Mouse (Mus musculus): ENCODE results near the gene Nt5c1a. TPM values are rescaled to one million over a fixed set of nuclear protein-coding genes. Genes with fewer than 3 reads are reported as not detected.
"Not testable (repeated sequence)": the region's sequence is repeated elsewhere in the genome, so short reads cannot be mapped to it uniquely, and the experiment has no call there.

The Nt5c1a gene
- total RNA-seq (2021) = 10 to 100 TPM; 41.3 to 43.9 TPM
- long read RNA-seq, experiment 1, partial matches to known transcripts = 0 of 29 reads
- long read RNA-seq, experiment 1, other reads (novel, unspliced or antisense) = 26 of 29 reads
- long read RNA-seq, experiment 2, partial matches to known transcripts = 0 of 4 reads
- long read RNA-seq, experiment 2, other reads (novel, unspliced or antisense) = 1 of 4 reads

GRCm38 (mm10) chr4:123201186-123202093 lies at the start of gene Nt5c1a:
Gene Nt5c1a, plus strand, starts transcription at chr4:123201504.
- peak; percentile 84 for DNase-seq (ENCODE audit: low spot score)

DNA sequence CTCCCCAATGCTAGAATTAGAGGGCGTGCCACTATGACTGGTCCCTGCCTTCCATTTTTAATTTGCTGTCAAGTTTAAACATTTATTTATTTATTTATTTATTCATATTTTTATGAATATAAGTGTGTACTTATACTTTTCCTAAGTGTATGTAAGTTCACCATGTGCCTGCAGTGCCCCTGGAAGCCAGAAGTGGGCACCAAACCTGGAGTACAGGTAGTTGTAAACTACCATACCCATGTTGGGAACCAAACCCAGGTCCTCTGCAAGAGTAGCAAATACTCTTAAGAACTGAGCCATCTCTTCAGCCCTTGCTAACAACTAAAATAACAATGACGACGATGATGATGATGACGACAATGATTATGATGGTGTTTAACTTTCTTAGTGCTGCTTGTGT lies 49.3 kb upstream of the Nt5c1a start:
- DNase-seq (ENCODE audit: low spot score) = no peak

- DNase-seq (ENCODE audit: low spot score) = no peak
Measured at GRCm38 (mm10) chr4:123152976-123153375, 48.3 kb upstream of the Nt5c1a start.

GRCm38 (mm10) chr4:123155004-123155403 lies 46.3 kb upstream of the Nt5c1a start:
- DNase-seq (ENCODE audit: low spot score) = peak; percentile 43

- DNase-seq (ENCODE audit: low spot score) = no peak
Measured at GRCm38 (mm10) chr4:123155427-123155826, 45.9 kb upstream of the Nt5c1a start.

GRCm38 (mm10) chr4:123155840-123156239 lies 45.5 kb upstream of the Nt5c1a start:
- no peak for DNase-seq (ENCODE audit: low spot score)

DNA sequence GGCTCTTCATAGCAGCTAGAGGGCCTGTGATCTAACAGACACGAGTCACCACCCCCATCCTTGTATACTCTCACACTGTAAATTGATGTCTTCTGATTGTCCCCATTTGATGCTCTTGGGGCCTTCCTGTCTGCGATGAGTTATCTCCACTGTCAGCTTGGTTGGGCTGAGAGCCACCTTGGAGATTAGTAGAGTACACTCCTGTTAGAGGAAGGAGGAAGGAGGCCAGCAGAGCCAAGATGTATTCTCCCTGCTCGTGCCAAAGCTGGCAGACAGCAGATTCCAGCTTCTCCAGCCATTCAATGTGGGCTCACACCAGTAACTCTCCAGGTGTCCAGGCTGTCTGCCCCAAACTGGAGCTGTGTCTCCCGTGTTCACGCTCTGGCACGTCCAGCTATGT lies 40.7 kb upstream of the Nt5c1a start:
- DNase-seq (ENCODE audit: low spot score) = no peak

- not testable (repeated sequence) for DNase-seq (ENCODE audit: low spot score)
Measured at GRCm38 (mm10) chr4:123161251-123161650, 40.1 kb upstream of the Nt5c1a start.

- DNase-seq (ENCODE audit: low spot score) = no peak
Measured at GRCm38 (mm10) chr4:123162305-123162917, 38.9 kb upstream of the Nt5c1a start.

DNA sequence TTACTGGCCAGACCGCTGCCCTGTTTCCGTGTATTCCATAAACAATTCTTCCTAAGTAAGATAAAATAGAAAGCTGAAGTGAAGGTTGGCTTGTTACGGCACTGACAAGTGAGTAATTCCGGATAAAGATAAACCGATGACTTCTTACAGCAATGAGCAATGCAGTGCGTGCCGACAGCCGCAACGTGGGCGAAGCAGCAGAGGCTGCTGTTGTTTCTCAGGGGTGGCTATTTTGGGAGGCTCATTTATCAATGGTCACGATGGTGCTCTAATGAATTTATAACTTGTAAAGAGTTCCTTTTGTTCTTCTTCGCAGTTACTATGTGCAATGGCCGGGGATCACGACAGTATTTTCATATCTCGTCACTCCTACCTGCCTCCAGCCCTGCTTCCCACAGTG lies 37.1 kb upstream of the Nt5c1a start:
- no peak for DNase-seq (ENCODE audit: low spot score)

DNA sequence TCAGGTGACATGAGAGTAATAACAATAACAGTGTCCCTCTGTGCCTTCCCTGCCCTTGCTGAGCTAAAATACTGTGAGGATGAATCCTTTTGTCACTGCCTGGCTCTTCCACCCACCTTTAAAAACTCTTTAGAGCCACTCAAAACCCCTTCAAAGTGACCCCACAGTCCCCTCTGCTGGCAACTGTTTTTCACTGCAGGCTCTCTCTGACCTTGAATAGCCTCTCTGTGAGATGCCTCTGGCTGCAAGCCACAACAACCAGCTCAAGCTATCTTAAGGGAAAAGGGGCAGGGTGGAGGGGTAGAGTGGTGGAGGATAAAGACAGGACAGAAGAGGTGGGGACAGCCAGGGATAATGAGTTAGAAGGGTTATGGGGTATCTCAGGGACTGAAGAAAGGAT lies 29.5 kb upstream of the Nt5c1a start:
- DNase-seq (ENCODE audit: low spot score) = no peak

GRCm38 (mm10) chr4:123182328-123183238 lies 18.7 kb upstream of the Nt5c1a start, which contains the start of gene Hpcal4:
Gene Hpcal4, plus strand, starts transcription at chr4:123183227.
- DNase-seq (ENCODE audit: low spot score) = peak; percentile 8

DNA sequence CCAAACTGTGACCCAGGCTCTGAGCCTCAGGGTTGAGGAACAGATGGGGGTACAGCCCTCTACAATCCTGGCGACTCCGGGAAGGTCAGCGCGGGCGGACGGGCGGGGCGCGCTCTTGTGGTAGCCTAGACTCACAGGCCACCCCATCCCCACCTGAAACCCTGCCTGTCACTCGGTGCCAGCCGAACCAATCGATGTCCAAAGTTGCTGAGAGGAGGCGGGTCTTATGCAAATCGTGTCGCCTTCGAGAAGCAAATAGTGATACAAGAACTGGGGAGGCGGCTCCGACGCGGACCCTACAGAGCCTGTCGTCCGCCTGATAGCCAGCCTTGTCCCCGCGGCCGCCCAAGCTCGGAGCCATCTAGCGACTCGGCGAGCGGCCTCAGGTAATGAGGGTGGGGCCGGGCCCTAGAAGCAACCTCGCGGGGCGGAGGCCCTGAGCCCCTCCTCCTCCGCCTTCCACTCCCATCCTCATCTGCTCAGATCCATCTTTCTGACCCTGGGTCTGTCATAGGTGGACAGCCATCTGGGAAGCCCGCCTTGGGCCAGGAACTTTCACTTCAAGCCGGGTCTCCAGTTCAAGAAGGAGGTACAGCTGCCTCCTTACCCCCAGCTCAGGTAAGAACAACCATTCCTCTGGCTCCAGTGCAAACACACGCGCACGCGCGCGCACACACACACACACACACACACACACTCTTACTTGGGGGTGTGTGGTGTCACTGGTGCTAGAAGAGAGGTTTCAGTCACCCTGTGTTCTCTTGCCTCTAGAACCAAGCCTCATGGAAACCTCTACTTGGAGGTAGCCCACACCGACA lies 17.9 kb upstream of the Nt5c1a start:
- peak; percentile 62 for DNase-seq (ENCODE audit: low spot score)

DNA sequence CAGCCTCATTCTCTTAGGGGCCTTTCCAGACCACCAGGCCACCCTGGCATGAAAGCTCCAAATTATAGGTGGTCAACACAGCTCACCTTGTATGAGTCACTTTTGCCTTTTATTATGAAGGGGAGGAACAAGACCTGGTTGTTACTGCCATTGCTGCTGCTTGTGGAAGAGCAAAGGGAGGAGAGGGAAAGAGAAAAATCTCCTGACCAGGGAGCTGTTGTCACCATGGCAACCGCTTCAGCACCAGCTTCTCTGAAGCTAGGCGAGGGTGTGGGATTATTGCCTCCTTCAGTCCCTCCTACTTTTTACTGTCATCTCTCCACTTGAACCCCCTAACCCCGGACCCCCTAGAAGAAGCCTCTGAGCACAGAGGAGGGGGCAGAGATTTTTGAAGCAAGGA lies 16.5 kb upstream of the Nt5c1a start:
- no peak for DNase-seq (ENCODE audit: low spot score)

DNA sequence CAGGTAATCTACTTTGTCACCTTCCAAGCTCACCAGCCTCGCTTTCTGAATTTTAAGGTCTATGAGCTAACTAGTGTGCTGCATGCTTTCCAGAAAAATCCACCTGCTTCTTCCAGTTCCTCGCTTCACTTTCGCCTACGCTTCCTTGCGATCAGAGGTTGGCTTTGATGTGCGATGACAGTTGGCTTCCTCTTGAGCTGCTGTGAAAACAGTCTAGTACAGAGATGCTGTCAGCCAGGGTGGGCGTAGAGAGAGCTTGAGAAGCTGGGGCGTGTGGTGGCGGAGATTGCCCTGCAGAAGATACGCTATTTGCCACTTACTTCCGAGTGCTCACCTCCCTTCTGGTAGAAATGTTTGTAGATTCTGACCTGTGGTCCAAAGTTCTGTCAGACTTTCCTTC lies 9.0 kb upstream of the Nt5c1a start:
- DNase-seq (ENCODE audit: low spot score) = no peak

GRCm38 (mm10) chr4:123193791-123194190 lies 7.5 kb upstream of the Nt5c1a start:
- no peak for DNase-seq (ENCODE audit: low spot score)

- DNase-seq (ENCODE audit: low spot score) = no peak
Measured at GRCm38 (mm10) chr4:123196695-123197094, 4.6 kb upstream of the Nt5c1a start.

DNA sequence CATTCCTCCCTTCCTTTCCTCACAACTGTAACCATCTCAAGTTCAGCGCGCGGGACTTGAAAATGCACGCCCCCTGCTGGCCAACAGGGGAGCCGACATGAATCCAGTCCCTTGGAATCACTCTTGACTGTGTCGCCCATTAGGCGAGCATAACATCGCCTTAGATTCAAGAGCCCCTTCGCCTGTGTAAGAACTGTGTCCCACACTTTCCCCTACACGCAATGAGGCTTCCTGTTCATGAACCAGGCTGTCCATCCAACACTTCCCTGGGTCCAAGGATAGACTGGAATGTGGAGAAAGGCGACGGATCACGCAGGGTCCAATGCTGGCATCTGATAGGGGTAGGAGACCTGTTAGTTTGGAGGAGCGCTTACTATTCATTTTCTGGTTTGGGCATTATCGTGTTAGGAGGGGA lies 526 bp upstream of the Nt5c1a start:
- peak; percentile 76 for DNase-seq (ENCODE audit: low spot score)

DNA sequence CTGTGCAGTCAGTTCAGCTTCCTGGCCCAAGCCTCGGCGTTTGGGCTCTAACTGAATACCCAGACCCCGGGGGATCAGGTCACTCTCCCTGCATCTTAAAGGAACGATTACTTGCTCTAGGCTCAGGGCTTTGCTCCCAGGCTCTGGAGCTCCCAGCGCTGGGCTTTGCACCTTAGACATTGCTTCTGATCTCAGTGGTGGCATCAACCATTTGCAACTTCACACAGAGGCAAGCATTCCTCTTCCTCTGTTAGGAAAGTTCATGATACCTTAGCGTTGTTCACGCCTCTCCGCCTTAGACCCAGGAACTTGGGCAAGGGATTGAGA lies 753 bp downstream of the Nt5c1a start:
- DNase-seq (ENCODE audit: low spot score) = no peak

DNA sequence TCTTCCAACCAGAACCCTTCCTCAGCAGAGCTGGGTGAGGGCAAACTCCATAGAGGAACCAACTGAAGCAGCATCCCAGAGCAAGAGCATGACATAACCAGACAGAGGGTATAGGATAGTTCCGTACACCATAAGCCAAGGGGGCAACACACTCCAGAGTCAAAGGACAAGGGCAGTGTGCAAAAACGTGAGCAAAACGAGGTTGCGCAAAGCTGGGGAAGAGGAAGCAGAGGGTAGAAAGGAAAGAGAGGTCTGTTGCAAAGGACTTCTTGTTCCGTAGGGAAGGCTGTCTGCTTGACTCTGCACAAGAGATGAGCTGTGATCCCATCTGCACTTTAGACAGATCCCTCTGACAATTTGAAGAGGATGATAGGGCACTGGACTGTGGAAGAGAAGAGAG lies 6.0 kb downstream of the Nt5c1a start:
- no peak for DNase-seq (ENCODE audit: low spot score)

- DNase-seq (ENCODE audit: low spot score) = no peak
Measured at GRCm38 (mm10) chr4:123210996-123211395, 9.7 kb downstream of the Nt5c1a start.

Measured in gastrocnemius, adult 18-20 months (tissue).